Mouse (Mus musculus) embryonic fibroblast, embryonic 13.5 days (primary cell): ENCODE results near the gene Fam78a.

ENCODE experiments used
- CTCF ChIP-seq: IDR thresholded peaks from 2 replicates; pipeline ENCODE4 v1.5.1; 2011; ENCODE audit warnings: mild to moderate bottlenecking, control low read depth, low read length, moderate library complexity, borderline replicate concordance; ENCODE audit not compliant: insufficient read depth
- POLR2A ChIP-seq: IDR thresholded peaks from 2 replicates; pipeline ENCODE4 v1.6.1; 2011; ENCODE audit warnings: low read depth, mild to moderate bottlenecking, control low read depth, low read length, moderate library complexity

DNA sequence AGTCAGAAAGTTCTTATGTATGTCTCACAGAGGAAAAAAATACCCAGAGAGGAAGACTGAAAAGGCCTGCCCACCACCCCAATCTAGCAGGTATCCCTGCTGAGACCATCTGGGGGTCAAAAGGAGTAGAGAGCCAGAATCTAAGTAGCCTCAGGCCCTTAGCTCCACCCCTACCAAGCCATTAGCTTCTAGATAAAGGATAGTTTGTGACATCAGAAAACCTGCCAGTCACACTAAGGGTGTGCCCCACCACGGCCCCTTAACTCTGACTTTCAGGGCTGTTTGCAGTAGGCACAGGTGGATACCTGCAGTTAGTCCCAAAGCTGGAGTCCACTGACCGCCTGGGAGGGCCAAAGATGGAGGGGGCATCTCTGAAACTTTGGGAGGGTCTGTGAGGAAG is 574 bp upstream of the Fam78a start:
- TF ChIP-seq POLR2A: no peak
- no peak for TF ChIP-seq CTCF
